Mouse (Mus musculus) hindbrain, embryonic 12.5 days (tissue): ENCODE data around the gene Lat. TPM values are rescaled to one million over a fixed set of nuclear protein-coding genes. Genes with fewer than 3 reads are reported as not detected.

ENCODE experiments used
- ATAC-seq: fragments of 200-750 bp; cut with Nextera tagmentation; 2 replicates; pipeline ENCODE4 v1.8.0; 2017; ENCODE audit warnings: moderate TSS enrichment; ENCODE audit not compliant: low FRiP score
- H3K27ac ChIP-seq: fragments of 300-500 bp; sonication (generic); 2 replicates; pipeline ENCODE4 v1.5.1; 2016; ENCODE audit warnings: mild to moderate bottlenecking
- H3K27me3 ChIP-seq: fragments of 300-500 bp; sonication (generic); 2 replicates; pipeline ENCODE4 v1.6.1; 2016; ENCODE audit warnings: mild to moderate bottlenecking
- H3K36me3 ChIP-seq: fragments of 300-500 bp; sonication (generic); 2 replicates; pipeline ENCODE4 v1.6.1; 2016; ENCODE audit warnings: mild to moderate bottlenecking
- H3K4me1 ChIP-seq: fragments of 300-500 bp; sonication (generic); 2 replicates; pipeline ENCODE4 v1.6.1; 2016
- H3K4me2 ChIP-seq: fragments of 300-500 bp; sonication (generic); replicated peaks from 2 replicates; pipeline ENCODE4 v1.6.1; 2016; ENCODE audit warnings: mild to moderate bottlenecking
- H3K4me3 ChIP-seq: fragments of 300-500 bp; sonication (generic); 2 replicates; pipeline ENCODE4 v1.5.1; 2016; ENCODE audit warnings: mild to moderate bottlenecking
- H3K9ac ChIP-seq: fragments of 300-500 bp; sonication (generic); 2 replicates; pipeline ENCODE4 v1.6.1; 2016; ENCODE audit warnings: mild to moderate bottlenecking, moderate library complexity
- H3K9me3 ChIP-seq: fragments of 300-500 bp; sonication (generic); replicated peaks from 2 replicates; pipeline ENCODE4 v1.6.1; 2016; ENCODE audit warnings: mild to moderate bottlenecking
- WGBS: fragments of 180-500 bp; shearing (Covaris S2); methylation state at CpG from one replicate; pipeline ENCODE4 v1.1.7; 2016; 5-methylcytosine and 5-hydroxymethylcytosine counted together
- microRNA-seq: library from miRNA; unstranded; fragments of <30 nt; microRNA quantifications from one replicate; pipeline ENCODE4, GENCODE M21; 2017
- polyA plus RNA-seq: library from polyadenylated mRNA; unstranded; fragments of >200 nt; fragmentation: Nextera tagmentation; extraction: Ambion mirVana; gene quantifications from 2 replicates; pipeline ENCODE4 v1.2.1, GENCODE M21; 2016

Lat gene
- polyA plus RNA-seq, 1 experiment from 2014 or later: 3.0 TPM

DNA sequence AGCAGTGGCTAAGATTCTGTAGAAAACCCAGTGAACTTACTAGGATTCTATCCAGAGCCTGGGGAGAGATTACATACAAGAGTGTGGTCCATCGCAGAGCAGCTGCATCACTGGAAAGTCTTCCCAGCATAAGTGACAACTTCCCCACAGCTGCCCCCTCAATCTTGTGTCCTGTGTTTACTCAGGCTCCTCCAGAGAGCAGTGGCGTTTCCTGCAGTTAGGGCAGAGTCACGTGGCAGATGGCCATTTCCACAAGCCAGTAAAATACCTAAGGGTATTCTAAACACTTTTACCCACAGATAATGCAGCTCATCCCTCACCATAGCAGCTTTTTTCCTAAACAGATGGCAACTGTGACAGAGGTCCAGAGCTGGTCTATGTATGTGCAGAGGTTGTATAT is 44.6 kb downstream of the Lat start:
- ATAC-seq: no peak
- no peak overlapping the region for H3K27ac ChIP-seq
- no peaks in the 10 kb centered on the region for H3K4me1 ChIP-seq
- H3K4me3 ChIP-seq: no peak overlapping the region
- no peak overlapping the region for H3K9ac ChIP-seq
- no peaks in the 10 kb centered on the region for H3K36me3 ChIP-seq
- H3K27me3 ChIP-seq: peaks cover 15% of the 10 kb centered on the region
- no peak overlapping the region for H3K4me2 ChIP-seq
- H3K9me3 ChIP-seq: no peaks in the 10 kb centered on the region
- WGBS: 44% methylated on average over 3 of the region's 3 CpGs

DNA sequence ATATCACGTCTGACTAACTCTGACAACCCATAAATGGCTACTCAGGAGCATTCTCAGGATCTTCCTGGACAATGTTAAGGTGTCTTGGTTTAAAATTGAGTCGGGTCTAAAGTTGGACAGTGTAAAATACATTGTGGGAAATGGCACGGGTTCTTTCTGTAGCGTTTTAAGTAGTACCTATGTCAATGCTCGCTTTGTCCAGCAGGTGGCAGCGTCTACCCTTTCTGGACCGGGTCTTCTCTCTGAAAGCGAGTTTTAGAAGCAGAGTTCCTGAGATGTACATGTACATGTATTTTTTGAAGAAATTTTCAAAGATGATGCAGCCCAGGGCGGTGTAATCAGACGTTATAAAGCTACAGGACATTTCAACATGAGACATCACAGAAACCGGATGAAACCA is 45.6 kb downstream of the Lat start:
- no peak overlapping the region for H3K9ac ChIP-seq
- H3K9me3 ChIP-seq: no peaks in the 10 kb centered on the region
- no peak for ATAC-seq
- H3K36me3 ChIP-seq: no peaks in the 10 kb centered on the region
- H3K27ac ChIP-seq: no peak overlapping the region
- peaks cover 15% of the 10 kb centered on the region for H3K27me3 ChIP-seq
- 11% methylated on average over 11 of the region's 11 CpGs for WGBS
- no peak overlapping the region for H3K4me2 ChIP-seq
- H3K4me1 ChIP-seq: no peaks in the 10 kb centered on the region
- H3K4me3 ChIP-seq: no peak overlapping the region

DNA sequence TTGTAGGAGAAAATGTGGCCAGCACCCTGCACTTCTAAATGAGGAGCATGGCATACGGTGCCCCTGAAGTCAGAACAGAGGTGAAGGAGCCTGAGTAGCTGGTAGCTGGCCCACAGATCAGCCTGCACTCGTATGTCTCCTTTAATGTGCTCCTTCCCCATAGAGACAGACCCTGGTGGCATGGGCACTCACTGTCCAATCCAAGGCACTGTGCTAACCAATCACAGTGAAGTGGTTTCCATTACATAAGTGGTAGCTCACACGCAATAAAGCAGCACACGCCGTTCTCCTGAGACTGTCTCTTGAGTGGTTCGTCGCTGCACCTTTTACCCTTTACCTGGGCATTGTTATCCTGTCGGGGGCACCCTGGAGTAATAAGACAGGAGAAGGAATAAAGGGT is 55.1 kb downstream of the Lat start:
- Histone ChIP-seq H3K4me1 (no peaks in the 10 kb centered on the region), H3K4me2 (no peak overlapping the region), H3K4me3 (no peak overlapping the region), H3K27ac (no peak overlapping the region), H3K27me3 (no peaks in the 10 kb centered on the region), H3K36me3 (no peaks in the 10 kb centered on the region), H3K9ac (no peak overlapping the region), H3K9me3 (no peaks in the 10 kb centered on the region)
- no peak for ATAC-seq
- 81% methylated on average over 8 of the region's 8 CpGs for WGBS

Small RNAs within 50 kb of the gene (microRNA-seq; reads per million reads assigned to microRNA genes)
- gene Mir7058: not detected

Other genes starting within 250 kb of the Lat start
- 67.9 and 79.0 TPM in 2 replicates for gene Xpo6, start 169.1 kb downstream of the Lat start, polyA plus RNA-seq
- 309 and 312 TPM in 2 replicates for gene Sbk1, start 97.0 kb downstream of the Lat start, polyA plus RNA-seq
- 67.4 and 67.7 TPM in 2 replicates for gene Spns1, start 7.9 kb upstream of the Lat start, polyA plus RNA-seq
- 3.8 and 4.7 TPM in 2 replicates for gene Nfatc2ip, start 27.2 kb upstream of the Lat start, polyA plus RNA-seq
- not detected in 2 replicates for gene Cd19, start 45.3 kb upstream of the Lat start, polyA plus RNA-seq
- 31.1 and 32.1 TPM in 2 replicates for gene Rabep2, start 59.2 kb upstream of the Lat start, polyA plus RNA-seq
- 4.1 and 16.7 TPM in 2 replicates for gene Atp2a1, start 93.5 kb upstream of the Lat start, polyA plus RNA-seq
- gene Sh2b1, start 105.9 kb upstream of the Lat start, polyA plus RNA-seq: 63.5 and 65.8 TPM in 2 replicates
- gene Tufm, start 117.8 kb upstream of the Lat start, polyA plus RNA-seq: 113 and 116 TPM in 2 replicates
- 76.8 and 90.1 TPM in 2 replicates for gene Atxn2l, start 133.9 kb upstream of the Lat start, polyA plus RNA-seq
- 201 and 206 TPM in 2 replicates for gene Eif3c, start 196.8 kb upstream of the Lat start, polyA plus RNA-seq
- gene Apobr, start 215.4 kb upstream of the Lat start, polyA plus RNA-seq: 0.39 and 0.43 TPM in 2 replicates
- gene Cln3, start 216.2 kb upstream of the Lat start, polyA plus RNA-seq: 31.7 and 33.7 TPM in 2 replicates
- not detected in 2 replicates for gene Il27, start 225.4 kb upstream of the Lat start, polyA plus RNA-seq